Mouse (Mus musculus): ENCODE results near the gene Dnajb14.
"Not testable (repeated sequence)": the region's sequence is repeated elsewhere in the genome, so short reads cannot be mapped to it uniquely, and the experiment has no call there.

Gene Dnajb14

DNA sequence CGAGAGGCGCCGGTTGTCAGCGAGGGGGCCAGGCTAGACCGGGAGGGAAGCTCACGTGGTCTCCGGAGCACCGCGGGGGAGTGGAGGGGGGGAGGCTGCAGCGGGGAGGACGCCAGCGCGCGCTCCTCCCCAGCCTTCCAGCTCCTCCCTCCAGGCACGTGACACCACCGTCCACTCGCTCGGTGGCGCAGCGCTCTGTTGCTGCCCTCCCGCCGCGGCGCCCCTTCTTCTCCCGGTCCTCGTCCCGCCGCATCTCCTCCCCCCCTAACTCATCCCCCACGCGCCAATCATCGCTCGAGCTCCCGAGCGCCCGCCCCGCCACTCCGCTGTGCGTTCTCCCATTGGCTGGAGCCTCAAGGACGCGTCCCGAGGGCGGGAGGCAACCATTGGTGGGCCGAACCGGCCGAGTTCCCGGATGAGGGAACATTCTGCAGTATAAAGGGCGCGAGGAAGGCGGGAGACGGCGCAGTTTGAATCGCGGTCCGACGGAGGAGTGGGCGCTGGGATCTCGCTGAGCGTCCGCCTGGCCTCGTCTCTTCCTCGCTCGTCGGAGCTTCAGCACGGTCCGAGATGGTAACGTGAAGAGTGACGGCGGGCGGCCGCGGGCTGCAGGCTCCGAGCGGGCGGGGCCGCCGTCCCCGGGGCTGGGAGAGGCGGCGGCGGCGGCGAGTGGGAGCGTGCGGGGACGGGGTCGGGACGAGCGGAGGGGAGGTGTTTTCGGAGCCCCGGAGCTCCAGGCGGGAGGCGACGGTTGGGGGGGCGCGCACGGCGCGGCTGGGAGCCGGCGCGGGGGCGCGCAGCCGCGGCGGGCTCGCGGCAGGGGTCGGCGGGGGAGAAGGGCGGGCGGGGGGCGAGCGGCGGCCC is 3.1 kb upstream of the Dnajb14 start, which contains the start of gene H2afz:
H2afz (plus strand) TSS at position 364 of the 864 bp plus-strand sequence.
- DNase-seq: peak; percentile 99

DNA sequence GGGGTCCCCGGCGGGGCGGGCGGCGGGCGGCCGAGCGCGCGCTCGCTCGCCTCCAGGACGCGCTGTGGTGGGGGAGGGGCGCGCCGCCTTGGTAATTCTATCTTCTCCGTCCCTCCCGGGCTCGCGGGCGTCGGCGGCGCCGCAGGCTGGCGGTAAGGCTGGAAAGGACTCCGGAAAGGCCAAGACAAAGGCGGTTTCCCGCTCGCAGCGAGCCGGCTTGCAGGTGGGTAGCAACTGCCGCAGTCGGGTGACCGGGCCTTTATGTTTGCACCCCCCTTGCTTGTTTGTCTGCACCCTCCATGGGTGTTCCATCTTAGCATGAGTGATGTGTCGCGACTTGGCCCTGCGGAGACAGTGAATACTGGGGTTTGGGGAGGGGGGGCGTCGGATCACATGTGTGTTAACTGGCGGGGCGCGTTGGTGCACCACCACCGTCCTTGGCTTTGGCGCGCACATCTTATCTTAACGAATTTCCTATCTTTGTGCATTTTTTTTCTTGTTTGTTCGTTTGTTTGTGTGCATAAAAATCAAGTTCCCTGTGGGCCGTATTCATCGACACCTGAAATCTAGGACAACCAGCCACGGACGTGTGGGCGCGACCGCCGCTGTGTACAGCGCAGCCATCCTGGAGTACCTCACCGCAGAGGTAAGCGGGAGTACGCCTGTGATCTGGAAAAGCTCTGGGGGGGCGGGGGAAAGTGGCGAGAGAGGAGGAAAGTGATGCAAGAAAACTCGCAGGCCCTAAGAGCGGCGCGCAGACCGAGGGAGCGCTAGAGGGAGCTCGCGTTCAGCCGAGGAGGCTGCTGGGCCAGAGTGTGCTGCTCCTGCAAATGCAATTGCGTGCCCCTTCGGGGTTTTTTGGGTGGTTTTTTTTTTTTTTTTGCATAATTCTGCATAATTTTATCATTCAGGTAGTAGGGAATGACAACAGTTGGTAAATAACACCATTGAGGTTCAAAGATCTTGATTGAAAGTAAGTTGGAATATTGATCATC is 2.2 kb upstream of the Dnajb14 start:
- peak; percentile 94 for DNase-seq

DNA sequence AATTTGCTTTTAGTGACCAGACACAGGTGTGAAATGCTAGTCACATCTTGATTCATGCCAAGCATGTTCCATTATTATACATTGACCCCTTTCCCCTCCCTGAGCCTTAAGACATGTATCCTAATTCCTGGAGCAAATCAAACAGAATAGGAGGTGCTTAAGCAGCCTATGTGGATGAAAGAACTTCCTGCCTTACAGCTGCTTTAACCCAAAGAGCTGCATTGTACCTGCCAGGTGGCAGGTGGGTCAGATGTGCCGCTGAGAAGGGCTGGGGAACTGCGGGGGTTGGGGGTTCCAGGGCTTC is 390 bp upstream of the Dnajb14 start:
- no peak for DNase-seq

DNA sequence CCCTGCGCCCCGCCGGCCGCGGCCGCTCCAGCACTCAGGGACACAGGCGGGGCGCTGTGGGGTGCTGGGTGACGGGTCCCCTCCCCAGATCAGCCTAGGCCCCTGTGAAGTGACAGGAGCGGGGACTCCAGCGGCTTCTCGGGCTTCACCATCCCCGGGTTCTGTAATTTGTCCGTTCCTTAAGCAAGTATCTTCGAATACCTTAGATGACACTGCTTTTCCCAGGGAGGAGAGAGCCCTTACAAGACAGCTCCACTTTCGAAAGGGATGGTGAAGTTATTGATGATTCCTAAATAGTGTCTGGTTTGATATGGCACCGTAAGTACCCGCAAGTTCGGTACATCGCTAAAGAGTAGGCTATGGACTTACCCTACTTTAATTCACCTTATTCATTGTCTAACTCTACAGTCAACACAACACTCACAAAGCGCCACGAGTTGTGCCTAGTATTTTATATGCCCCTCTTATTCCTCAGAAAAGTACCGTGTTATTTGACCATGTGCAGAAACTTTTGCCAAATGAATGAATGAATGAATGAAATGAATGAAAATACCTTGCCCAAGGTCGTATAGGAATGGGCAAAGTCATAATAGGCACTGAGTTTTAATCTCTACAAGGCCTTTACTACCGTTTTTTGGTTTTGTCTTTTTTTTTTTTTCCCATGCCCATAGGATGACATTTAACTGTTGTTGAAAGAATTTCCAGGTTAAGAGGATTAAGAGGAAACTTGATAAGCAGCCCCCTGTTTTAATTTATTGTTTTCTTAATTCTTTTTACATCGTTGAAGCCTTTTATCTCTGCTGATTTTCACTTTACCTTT is 829 bp downstream of the Dnajb14 start:
- DNase-seq: no peak

GRCm38 (mm10) chr3:137869395-137869794 is 1.9 kb downstream of the Dnajb14 start:
- no peak for DNase-seq

DNA sequence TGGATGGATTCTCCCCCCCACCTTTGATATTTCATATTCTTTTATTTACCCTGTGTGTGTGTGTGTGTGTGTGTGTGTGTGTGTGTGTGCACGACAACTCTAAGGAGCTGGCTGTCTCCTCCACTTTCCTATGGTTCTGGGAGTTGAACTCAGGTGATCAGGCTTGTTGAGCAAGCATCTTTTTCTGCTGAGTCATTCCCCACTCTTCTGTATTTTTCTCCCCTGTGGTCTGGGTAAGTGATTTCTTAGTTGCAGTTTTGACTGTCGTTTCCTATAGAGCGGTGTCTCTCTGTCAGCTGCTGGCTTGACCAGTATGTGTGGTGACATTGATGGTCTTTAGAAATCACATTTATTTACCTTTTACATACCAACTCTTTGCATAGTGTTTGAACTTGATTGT is 11.8 kb downstream of the Dnajb14 start:
- no peak for DNase-seq

DNA sequence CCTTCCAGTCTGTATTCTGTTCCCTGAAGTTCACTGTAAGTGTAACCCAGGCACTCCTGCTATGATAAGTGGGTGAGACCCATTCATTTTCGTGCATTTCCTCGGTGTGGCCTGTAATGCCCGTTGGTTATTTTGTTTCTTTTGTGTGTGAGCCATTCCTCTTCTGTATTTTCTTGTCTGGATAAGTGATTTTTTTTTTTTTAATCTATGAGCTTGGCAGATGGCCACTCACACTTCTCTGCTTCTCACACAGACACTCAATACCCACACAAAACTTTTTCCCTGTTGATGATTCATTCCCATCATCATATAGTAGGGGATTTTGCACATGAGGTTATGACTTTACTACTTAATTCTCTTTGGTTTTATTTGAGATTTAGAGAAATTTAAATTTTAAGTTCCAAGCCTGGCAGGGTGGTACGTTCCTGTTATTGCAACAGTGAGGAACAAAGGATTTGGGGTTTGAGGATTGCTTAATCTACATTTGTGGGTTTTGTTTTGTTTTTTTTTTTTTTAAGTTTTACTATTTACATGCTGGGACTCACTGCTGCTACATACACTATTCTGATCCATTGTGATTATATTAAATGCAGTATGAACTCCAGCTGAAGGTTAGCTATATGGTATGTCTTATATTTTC is 12.8 kb downstream of the Dnajb14 start:
- no peak for DNase-seq

- no peak for DNase-seq
These were observed 13.6 kb downstream of the Dnajb14 start for GRCm38 (mm10) chr3:137881093-137881492.

- DNase-seq: no peak
These were observed 20.5 kb downstream of the Dnajb14 start for GRCm38 (mm10) chr3:137887961-137888360.

DNA sequence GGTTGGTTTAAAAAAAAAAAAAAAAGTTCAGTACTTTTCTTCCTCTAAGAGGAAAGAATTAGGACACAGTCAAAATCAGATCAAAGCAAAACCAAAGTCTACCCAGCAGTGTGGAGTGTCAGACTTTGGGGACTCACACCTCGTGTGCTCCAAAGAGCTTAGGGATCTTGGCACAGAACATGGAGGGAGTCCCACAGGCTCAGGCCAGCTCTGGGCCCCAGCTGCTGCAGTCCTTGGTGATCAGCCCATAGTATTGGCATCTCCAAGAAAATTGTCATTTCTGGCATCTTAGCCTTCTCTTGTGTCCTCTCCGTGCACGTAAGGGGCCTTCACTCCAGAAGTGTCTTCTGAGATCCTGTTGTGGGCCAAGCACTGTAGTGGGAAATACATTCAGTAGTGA is 23.6 kb downstream of the Dnajb14 start:
- peak; percentile 42 for DNase-seq

- no peak for DNase-seq
These were observed 24.6 kb downstream of the Dnajb14 start for GRCm38 (mm10) chr3:137892118-137892517.

DNA sequence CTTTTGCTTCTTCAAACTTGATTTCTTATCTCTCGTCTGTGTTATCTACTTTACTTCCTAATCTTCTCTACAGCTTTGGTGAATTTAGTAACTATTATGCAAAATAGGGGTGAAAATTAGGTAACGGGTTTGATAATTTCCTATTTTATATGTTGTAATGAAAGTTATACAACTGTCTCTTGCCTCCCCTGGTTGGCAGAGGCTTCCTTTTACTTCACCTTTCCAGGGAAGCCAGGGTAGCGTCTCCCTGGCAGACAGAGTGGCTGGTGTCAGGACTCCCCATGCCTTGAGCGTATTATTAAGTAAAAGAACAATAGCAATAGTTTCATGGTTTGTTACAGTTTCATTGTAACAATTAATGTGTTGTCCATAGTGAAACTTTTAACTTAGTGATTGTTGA is 26.3 kb downstream of the Dnajb14 start:
- no peak for DNase-seq

DNA sequence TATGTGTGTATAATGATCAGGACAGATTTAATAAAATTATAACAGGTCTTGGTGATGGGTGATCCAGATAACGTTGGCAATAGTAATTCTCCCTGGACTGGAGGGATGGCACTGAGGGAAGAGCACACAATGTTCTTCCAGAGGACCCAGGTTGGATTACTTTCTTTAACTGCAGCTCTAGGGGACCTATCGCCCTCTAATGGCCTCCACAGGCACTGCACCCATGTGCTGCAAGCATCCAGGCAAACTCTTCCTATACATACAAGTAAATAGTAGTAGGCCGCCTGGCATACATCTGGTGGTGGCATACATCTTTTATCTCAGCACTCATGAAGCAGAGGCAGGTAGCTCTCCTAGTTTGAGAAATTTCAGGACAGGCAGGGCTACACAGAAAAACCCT is 27.7 kb downstream of the Dnajb14 start:
- DNase-seq: no peak

DNA sequence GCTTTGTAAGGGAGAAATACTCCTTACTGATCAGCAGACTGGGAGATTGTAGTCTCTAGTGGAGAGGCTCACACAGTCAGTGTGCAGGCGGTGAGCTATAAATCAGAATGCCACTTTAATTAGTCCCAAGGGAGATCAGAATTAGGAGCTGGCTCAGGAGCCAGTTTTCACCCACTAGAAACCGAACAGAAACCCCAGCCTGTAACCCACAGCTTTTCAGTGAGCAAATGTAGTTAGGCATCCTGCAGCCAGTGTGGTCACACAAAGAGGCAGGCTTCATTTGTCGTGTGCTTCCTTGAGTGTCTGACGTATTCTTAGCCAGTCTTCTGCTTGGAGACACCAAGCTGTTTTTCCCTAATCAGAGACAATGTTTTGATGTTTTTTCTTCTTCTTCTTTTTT is 28.9 kb downstream of the Dnajb14 start:
- no peak for DNase-seq

DNA sequence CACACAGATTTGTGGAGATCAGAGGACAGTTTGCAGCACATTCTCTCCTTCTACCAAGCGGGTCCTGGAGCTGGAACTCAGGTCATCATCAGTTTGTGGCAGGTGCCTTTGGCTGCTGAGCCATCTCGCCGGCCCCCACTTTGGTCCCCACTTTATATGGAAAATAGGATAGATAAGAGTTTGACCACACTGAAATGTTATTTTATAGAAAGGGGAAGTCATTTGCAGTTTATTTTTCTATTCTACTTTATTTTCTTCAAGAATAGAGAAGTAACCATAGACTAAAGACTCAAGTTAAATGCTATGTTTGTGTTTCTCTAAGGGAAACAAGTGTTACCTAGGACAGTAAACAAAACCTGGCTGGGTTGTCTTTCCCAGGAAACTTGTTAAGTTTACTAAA is 29.4 kb downstream of the Dnajb14 start:
- no peak for DNase-seq

DNA sequence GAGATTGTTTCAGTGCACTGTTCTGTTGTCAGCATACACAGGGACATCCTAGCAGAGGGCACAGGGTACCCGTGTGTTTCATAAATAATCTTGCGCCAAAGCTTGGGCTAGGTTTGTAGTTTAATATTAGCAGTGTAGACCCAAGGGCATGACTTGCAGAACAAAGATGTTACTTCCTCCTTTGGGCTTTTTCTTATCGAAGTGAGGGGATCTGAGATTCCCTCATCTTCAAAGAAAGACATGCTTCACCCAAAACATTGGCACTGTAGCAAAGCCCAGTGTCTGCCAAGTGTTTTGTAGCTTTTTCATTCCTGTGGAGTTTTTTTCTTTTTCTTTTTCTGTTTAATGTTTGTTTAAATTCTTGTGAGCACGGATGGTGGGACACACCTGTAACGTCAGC is 30.2 kb downstream of the Dnajb14 start:
- no peak for DNase-seq

DNA sequence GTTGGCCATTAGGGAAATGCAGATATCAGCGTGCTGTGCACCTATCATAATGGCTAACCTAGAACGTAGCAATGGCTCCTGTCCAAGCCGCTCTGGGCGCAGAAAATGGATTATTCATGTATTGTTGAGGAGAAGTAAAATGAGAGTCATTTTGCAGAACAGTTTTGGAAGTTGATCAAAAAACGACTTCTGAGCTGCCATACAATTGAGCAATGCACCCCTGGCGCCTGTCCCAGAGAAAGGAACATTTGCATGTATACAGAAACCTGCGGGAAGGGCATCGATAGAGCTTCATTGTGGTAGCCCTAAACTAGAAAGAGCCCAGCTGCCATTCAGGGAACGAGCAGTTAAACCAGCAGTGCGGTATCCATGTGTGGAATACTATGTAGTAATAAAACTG is 32.7 kb downstream of the Dnajb14 start:
- peak; percentile 17 for DNase-seq

GRCm38 (mm10) chr3:137913093-137913492 is 45.6 kb downstream of the Dnajb14 start:
- no peak for DNase-seq

DNA sequence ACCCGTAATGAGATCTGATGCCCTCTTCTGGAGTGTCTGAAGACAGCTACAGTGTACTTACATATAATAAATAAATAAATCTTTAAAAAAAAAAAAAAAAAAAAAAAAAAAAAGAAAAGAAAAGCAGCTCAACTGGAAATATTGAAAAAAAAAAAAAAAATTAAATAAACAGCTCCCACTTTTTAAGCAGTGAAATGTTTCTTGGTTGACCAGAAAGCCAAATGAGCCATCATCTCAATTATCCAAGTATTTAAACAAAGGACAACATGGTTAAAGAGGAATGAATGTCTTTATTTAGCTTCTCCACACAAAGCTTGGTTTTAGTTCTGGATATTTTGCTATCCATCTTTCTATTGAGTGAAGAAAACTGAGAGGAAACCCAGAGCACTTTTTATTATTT is 47.1 kb downstream of the Dnajb14 start:
- DNase-seq: not testable (repeated sequence)

GRCm38 (mm10) chr3:137917694-137918171 is 50.3 kb downstream of the Dnajb14 start:
- no peak for DNase-seq

- DNase-seq: peak; percentile 91
These were observed 50.9 kb downstream of the Dnajb14 start, which contains the start of gene Lamtor3 for GRCm38 (mm10) chr3:137918172-137918931. Lamtor3 (plus strand) TSS chr3:137918506.
